Mouse (Mus musculus): ENCODE measurements around the gene Gdpgp1. TPM values are rescaled to one million over a fixed set of nuclear protein-coding genes. Genes with fewer than 3 reads are reported as not detected.

Gene Gdpgp1
- total and polyA plus RNA-seq, 2 experiments from 2014 or later: 2.8 to 5.9 TPM

DNA sequence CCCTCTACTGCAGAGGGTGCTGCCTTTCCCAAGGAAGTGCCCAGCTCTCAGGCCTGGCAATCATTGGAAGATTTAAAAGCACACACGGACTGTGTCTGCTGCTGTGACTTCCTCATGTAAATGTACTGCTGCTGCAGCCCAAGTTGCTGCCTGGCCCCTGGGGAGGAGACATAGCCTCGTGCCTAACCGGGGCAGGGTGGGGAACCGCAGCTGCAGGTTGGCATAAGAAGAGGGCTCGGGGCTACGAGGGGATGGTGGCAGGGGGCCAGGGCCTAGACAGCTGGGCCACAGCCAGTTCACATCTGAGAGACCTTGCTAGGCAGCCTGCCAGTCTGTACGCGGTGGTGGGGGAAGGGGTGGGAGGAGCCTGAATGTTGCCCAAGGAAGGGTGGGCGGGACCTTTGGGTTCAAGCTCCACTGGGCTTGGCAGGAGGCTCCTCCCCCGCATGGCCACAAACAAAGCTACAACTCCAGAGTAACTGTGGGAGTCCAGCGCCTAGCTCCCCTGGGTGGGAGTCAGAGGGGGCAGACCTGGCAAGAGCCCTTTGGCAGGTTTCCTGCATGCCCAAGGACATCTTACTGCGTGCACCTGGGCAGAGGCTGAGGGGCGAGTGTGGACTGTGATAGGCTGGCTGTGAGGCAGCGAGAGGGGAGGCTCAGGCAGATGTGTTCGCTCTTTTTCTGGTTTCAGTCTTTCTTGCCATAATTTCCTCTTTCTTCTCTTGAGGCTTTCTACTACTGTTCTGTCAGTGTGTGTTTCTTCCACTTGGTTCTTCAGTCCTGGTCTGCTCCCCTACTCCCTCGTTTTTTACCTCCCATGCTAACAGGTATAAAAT, 40.2 kb upstream of the Gdpgp1 start:
- ATAC-seq (ENCODE audit: low FRiP score): peak; percentile 69
- Histone ChIP-seq H3K27me3 (ENCODE audit: insufficient read depth, low read length) (no peaks in the 10 kb centered on the region), H3K9me3 (ENCODE audit: low read length) (no peaks in the 10 kb centered on the region), H3K4me3 (ENCODE audit: low read depth, low read length) (no peak overlapping the region), H3K9ac (replicated peaks; ENCODE audit: low read length, poor library complexity, severe bottlenecking) (no peak overlapping the region), H3K4me1 (ENCODE audit: insufficient read depth, low read length) (peaks cover 16% of the 10 kb centered on the region; the same call in 1 of the 2 replicates), H3K36me3 (ENCODE audit: insufficient read depth, low read length) (no peaks in the 10 kb centered on the region), H3K4me2 (ENCODE audit: low read depth, low read length, poor library complexity, severe bottlenecking) (peak overlapping the region; percentile 31), H3K27ac (ENCODE audit: low read depth, low read length) (peak overlapping the region; percentile 40; the same call in 1 of the 2 replicates)
- peak; percentile 1; the same call in 1 of the 2 replicates for TF ChIP-seq CTCF (IDR thresholded peaks at IDR 0.05)
- peak; percentile 92 for DNase-seq (ENCODE audit: low spot score)
- 13% methylated on average over 16 of the region's 16 CpGs for WGBS

DNA sequence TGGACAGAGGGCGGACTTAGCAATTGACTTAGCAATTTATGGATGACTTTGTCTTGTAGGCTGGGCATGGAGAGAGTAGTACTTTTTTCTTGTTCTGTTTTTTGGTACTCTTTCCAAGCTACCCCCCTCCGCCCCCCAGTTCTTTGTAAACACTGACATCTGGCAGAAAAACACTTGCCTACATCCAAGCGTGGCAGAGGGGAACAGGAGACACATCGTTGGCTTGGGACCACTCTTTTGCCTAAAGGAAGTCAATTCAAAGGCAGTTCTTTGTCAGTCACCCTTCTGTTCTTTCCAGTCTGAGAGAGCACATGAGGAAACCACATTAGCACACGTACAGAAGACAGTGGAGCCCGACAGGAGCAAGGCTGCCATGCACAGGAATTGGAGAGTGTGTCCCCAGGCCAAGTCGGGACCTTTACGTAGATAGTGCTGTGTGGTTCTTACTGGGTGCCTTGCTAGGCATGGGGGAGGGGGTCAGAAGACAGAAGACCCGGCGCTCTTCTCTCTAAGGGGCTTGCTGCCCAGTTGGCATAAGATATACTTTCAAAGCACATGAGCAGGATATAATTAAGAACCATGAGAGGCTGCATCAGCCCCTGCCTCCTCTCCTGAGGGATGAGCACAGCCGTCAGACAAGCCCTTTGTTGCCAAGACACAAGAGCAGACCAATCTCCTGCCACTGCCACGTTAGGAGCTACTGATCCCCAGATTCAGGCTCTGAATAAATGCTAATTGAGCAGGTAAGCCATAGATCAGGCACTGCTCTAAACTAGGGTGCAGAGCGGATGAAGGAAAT, 38.5 kb upstream of the Gdpgp1 start:
- H3K9ac ChIP-seq (replicated peaks; ENCODE audit: low read length, poor library complexity, severe bottlenecking): 0 out of 2 replicates have a peak overlapping the region, but pooled peaks have one; percentile 33
- no peak for TF ChIP-seq CTCF (IDR thresholded peaks at IDR 0.05)
- H3K4me2 ChIP-seq (ENCODE audit: low read depth, low read length, poor library complexity, severe bottlenecking): 0 out of 2 replicates have a peak overlapping the region, but pooled peaks have one; percentile 15
- ATAC-seq (ENCODE audit: low FRiP score) (no peak), DNase-seq (ENCODE audit: low spot score) (peak; percentile 81)
- no peak overlapping the region for H3K4me3 ChIP-seq (ENCODE audit: low read depth, low read length)
- H3K36me3 ChIP-seq (ENCODE audit: insufficient read depth, low read length): no peaks in the 10 kb centered on the region
- H3K27ac ChIP-seq (ENCODE audit: low read depth, low read length): peak overlapping the region; percentile 6; the same call in 1 of the 2 replicates
- H3K27me3 ChIP-seq (ENCODE audit: insufficient read depth, low read length): no peaks in the 10 kb centered on the region
- peaks cover 12% of the 10 kb centered on the region for H3K4me1 ChIP-seq (ENCODE audit: insufficient read depth, low read length)
- WGBS: 35% methylated on average over 13 of the region's 13 CpGs
- no peaks in the 10 kb centered on the region for H3K9me3 ChIP-seq (ENCODE audit: low read length)

DNA sequence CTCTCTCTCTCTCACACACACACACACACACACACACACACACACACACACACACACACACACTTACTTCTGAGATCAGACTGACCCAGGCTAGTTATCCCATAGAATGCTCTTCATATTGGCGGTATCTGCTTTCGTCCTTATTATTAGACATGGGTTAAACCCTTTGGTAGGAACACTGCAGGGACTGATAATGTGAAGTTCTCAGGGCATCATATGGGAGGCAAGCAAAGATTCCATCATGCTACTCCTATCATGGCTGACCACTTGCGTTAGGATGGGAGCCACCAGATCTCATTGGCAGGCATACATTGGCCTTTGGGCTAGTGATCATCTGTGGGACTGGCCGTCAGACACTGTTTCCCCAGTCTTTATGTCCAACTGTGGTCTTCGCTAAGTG, 37.5 kb upstream of the Gdpgp1 start:
- DNase-seq (ENCODE audit: low spot score): no peak
- no peak for TF ChIP-seq CTCF (IDR thresholded peaks at IDR 0.05)
- ATAC-seq (ENCODE audit: low FRiP score): no peak
- Histone ChIP-seq H3K4me3 (ENCODE audit: low read depth, low read length) (no peak overlapping the region), H3K9ac (replicated peaks; ENCODE audit: low read length, poor library complexity, severe bottlenecking) (no peak overlapping the region), H3K9me3 (ENCODE audit: low read length) (no peaks in the 10 kb centered on the region), H3K36me3 (ENCODE audit: insufficient read depth, low read length) (no peaks in the 10 kb centered on the region), H3K4me2 (ENCODE audit: low read depth, low read length, poor library complexity, severe bottlenecking) (no peak overlapping the region), H3K4me1 (ENCODE audit: insufficient read depth, low read length) (peaks cover 22% of the 10 kb centered on the region), H3K27ac (ENCODE audit: low read depth, low read length) (no peak overlapping the region), H3K27me3 (ENCODE audit: insufficient read depth, low read length) (no peaks in the 10 kb centered on the region)
- 95% methylated on average over 5 of the region's 5 CpGs for WGBS

DNA sequence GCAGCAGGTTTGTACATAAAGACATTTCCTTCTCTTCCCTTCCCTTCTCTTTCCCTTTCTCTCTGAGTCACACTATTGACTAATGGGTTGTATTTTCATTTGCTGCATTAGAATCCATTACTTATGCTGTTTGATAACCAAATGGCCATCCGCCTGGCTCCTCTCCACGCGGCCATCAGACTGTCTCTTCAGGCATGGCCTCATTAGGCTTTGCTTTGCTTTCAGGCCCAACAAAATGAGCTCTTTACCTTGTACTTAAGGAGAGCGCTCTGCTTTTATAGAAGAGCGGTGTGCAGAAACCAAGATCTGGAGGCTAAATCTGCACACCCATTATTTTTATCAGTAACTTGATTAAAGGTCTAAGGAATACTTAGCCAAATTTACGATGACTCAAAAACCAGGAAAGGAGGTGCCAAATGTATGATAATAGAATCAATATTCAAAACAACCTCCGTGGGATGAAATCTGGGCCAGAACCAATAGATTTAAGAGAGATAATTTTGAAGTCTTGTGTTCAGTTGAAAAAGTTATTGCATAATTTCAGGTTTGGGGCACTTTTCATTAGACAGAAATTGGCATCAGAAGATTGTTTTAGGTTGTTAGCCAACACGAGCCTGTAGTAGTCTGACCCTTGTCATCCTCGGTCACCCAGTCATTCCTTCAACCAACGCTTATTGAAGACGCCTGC, 36.9 kb upstream of the Gdpgp1 start:
- Histone ChIP-seq H3K4me2 (ENCODE audit: low read depth, low read length, poor library complexity, severe bottlenecking) (no peak overlapping the region), H3K4me3 (ENCODE audit: low read depth, low read length) (no peak overlapping the region), H3K9ac (replicated peaks; ENCODE audit: low read length, poor library complexity, severe bottlenecking) (no peak overlapping the region), H3K9me3 (ENCODE audit: low read length) (no peaks in the 10 kb centered on the region), H3K36me3 (ENCODE audit: insufficient read depth, low read length) (no peaks in the 10 kb centered on the region), H3K27me3 (ENCODE audit: insufficient read depth, low read length) (no peaks in the 10 kb centered on the region), H3K4me1 (ENCODE audit: insufficient read depth, low read length) (peaks cover 22% of the 10 kb centered on the region), H3K27ac (ENCODE audit: low read depth, low read length) (no peak overlapping the region)
- WGBS: 87% methylated on average over 10 of the region's 11 CpGs
- TF ChIP-seq CTCF (IDR thresholded peaks at IDR 0.05): no peak
- ATAC-seq (ENCODE audit: low FRiP score) (no peak), DNase-seq (ENCODE audit: low spot score) (no peak)

DNA sequence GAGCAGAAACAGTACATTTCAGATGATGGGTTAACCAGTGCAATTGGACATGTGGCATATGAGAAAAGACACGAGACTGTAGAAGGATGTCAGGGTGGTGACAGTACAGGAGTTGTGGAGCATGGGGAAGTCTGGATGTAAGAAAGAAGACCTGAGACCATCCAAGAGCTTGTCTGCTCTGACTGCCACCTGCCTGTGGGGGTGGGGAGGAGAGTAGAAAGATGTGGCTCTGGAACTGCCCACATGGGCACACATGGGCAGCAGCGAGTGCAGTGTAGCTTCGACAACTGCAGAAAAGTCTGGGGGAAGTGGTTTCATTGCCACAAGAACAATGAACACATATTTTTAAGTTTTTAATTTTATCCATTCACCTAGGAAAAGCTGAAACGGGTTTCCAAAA, 35.3 kb upstream of the Gdpgp1 start:
- 9% methylated on average over 4 of the region's 4 CpGs for WGBS
- no peaks in the 10 kb centered on the region for H3K9me3 ChIP-seq (ENCODE audit: low read length)
- ATAC-seq (ENCODE audit: low FRiP score) (no peak), DNase-seq (ENCODE audit: low spot score) (peak; percentile 51)
- peak overlapping the region; percentile 77 for H3K4me3 ChIP-seq (ENCODE audit: low read depth, low read length)
- peak overlapping the region; percentile 79 for H3K4me2 ChIP-seq (ENCODE audit: low read depth, low read length, poor library complexity, severe bottlenecking)
- H3K27ac ChIP-seq (ENCODE audit: low read depth, low read length): peak overlapping the region; percentile 89
- H3K27me3 ChIP-seq (ENCODE audit: insufficient read depth, low read length): no peaks in the 10 kb centered on the region
- peaks cover 26% of the 10 kb centered on the region for H3K4me1 ChIP-seq (ENCODE audit: insufficient read depth, low read length)
- peak overlapping the region; percentile 81 for H3K9ac ChIP-seq (replicated peaks; ENCODE audit: low read length, poor library complexity, severe bottlenecking)
- no peaks in the 10 kb centered on the region for H3K36me3 ChIP-seq (ENCODE audit: insufficient read depth, low read length)
- TF ChIP-seq CTCF (IDR thresholded peaks at IDR 0.05): peak; percentile 37

Measured in midbrain, postnatal 0 days (tissue).